Mouse (Mus musculus) activated CD4-positive, CD25-positive, alpha-beta regulatory T cell, adult 4 months (primary cell): Measurements from ENCODE around the gene Fosb. TPM values are rescaled to one million over a fixed set of nuclear protein-coding genes. Genes with fewer than 3 reads are reported as not detected.
A peak's percentile ranks its signal among the peaks of the same experiment; 100 is the strongest.

Source experiments
- ATAC-seq: one replicate; pipeline ENCODE4 v1.8.0; 2017
- polyA plus RNA-seq, 2 experiments: library from polyadenylated mRNA; unstranded; fragments of 100-300 nt; shearing (Covaris generic); gene quantifications; one replicate each; pipeline ENCODE4 v1.2.1; 2017

Gene Fosb
- polyA plus RNA-seq, 2 experiments from 2014 or later = 0.79 to 1.1 TPM

GRCm38 (mm10) chr7:19279581-19280114 lies 30.2 kb downstream of the Fosb start, which contains the start of gene Ppm1n:
Gene Ppm1n (minus strand): TSS chr7:19280064.
- peak; percentile 64 for ATAC-seq

GRCm38 (mm10) chr7:19279052-19279451 lies 30.8 kb downstream of the Fosb start:
- no peak for ATAC-seq

DNA sequence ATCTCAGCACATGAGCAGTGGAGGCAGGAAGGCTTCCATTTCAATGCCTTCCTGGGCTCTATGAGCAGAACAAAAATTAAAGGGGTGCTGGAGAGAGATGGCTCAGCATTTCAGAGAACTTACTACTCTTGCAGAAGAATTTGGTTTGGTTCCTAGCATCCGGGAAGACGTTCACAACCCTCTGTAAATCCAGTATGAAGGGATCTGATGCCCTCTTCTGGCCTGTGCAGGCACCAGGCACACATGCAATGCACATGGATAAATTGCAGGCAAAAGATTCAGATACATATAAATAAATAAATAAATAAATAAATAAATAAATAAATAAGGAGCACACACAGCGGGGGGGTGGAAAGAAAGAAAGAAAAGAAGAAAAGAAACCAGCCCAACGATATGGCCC lies 33.6 kb downstream of the Fosb start:
- no peak for ATAC-seq

DNA sequence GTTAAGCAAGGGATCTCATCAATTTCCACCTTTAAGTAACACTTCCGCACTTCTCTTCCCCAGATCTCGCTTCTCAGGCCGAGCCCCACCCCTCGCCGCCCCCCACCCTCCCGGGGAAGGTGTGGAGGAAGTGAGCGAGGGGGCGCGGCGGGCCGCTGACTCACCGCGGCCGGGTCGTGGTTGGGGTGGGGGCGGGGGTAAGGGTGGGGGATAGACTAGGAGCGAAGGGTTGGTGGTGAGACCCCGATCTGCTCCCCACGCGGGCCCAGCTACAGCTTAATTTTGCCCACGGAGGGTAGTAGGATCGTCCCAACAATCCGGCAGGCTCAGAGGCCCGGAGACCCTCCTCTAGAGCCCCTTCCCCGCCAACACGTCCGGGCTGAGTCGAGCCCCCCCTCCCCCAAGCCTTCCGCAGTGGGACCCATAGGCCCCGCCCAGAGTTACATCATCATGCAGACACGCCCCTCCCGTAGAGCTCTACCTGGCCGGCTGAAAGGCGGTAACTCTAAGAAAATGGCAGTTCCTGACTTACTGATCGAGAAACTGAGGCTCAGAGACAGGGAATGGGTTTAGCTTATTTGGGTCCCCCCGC lies 37.6 kb downstream of the Fosb start:
- peak; percentile 57 for ATAC-seq

DNA sequence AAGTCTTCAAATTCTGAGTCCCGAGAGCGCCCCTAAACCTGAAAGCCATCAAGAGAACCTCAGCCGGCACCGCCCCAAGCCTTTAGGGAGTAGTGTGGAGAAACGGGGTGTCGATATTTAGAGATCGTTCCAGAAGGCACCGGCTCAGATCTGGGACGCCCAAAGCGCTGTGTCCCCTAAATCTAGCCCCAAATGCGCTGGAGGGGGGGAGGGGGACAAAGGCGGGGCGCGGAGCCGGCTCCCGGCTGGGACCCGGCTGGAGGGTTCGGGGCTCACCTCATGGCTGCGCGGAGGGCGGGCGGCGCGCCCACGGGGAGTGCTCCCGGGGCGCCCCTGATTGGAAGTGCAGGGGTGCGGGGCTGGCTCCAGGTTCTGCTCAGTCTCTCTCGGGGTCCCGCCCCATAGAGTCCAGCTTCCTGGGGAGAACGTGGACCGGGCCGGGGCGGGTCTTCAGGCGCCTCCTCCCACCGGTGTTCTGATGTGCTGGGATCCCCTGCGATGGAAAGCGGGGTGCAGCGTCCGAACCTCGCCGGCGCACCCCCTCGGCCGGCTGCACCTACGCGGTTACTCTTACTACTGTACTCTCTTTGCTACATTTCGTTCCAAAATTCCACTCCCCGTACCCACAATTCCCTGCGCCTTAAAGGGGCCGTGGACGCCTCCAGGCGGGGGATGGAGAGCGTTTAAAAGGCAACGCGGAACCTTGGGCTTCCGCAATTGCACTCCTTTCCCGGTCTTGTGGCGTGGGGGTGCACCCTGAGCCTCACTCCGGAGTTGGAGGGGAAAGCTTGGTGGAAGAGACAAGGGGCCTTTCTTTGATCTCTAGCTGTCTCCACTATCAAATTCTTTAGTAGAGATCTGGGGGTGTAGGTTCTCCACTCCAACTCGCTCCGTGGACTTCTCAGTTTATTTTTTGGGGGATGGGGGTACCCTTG lies 38.3 kb downstream of the Fosb start, which contains the start of gene Vasp:
TSS of gene Vasp (minus strand) at position 580 of the 935 bp plus-strand sequence.
- peak; percentile 60 for ATAC-seq

- ATAC-seq = no peak
Observed at GRCm38 (mm10) chr7:19270509-19271237, 39.2 kb downstream of the Fosb start.

DNA sequence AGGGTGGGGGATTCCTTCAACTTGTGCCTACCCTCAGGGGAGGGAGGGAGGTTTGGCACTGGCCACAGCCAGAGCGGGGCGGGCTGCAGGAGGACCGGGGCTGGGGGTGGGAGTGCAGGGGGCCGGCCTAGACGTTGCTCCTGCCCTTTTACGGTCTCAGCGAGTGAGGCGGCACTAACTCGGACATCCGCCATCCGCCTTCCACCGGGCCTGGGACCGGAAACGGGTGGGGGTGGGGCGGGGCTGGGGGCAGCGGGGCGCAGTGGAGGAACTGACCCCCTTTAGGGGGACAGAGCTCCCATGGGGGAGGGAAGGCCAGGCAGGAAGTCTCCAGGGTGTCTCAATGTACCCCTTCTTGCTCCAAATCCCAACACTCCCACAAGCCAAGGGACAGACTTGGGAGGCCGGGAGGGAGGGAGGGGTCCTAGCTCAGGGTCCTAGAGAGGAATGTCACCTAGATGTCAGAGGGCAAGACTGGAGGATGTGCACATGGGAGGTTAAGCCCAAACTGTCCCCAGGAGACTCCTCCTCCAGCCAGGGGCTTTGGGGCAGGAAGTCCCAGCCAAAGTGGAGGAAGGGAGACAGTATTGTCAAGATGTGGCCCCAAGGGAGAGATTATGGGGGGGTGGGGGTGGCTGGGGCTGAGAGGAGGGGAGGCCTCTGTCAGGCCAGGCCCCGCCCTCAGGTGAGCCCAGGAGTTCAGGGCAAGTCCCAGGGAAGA lies 40.0 kb downstream of the Fosb start:
- ATAC-seq = no peak

- ATAC-seq = peak; percentile 7
Observed at GRCm38 (mm10) chr7:19268993-19269681, 40.7 kb downstream of the Fosb start.

DNA sequence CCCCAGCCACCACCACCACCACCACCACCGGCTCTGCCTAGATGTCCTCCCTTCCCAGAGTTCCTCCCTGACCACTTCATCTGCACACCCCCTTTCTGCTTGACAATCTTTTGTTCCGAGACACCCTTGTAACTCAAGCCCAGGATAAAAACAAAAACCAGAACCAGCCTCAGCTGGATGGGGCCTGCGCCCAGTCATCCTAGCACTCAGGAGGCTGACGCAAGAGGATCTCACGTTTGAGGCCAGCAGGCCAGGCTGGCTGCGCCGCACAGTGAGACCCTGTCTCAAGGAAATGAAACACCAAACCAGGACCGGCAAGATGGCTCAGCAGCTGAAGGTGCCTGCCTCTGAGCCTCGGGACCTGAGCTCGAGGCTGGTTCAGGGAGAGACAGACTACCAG lies 42.8 kb downstream of the Fosb start:
- no peak for ATAC-seq

- peak; percentile 49 for ATAC-seq
Observed at GRCm38 (mm10) chr7:19265928-19266822, 43.7 kb downstream of the Fosb start.

DNA sequence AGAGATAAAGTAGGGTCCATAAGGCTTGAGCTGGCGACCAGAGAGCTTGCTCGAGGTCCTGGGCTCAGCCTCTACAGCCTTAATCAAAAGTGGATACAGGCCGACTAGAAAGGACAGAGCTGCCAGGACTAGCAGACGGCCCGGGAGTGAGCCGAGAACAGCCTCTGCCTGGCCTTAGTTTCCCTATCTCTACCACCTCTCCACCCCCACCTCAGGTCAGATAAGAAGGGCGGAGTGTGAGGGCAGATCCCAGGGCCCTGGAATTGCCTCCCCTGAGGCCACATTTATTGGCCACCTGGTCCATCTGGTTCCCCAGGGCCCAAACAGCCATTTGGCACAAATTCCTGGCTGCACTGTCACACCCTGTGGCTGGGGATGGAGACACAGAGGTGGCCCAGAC lies 44.7 kb downstream of the Fosb start:
- no peak for ATAC-seq

- ATAC-seq = no peak
Observed at GRCm38 (mm10) chr7:19258336-19258735, 51.5 kb downstream of the Fosb start.

DNA sequence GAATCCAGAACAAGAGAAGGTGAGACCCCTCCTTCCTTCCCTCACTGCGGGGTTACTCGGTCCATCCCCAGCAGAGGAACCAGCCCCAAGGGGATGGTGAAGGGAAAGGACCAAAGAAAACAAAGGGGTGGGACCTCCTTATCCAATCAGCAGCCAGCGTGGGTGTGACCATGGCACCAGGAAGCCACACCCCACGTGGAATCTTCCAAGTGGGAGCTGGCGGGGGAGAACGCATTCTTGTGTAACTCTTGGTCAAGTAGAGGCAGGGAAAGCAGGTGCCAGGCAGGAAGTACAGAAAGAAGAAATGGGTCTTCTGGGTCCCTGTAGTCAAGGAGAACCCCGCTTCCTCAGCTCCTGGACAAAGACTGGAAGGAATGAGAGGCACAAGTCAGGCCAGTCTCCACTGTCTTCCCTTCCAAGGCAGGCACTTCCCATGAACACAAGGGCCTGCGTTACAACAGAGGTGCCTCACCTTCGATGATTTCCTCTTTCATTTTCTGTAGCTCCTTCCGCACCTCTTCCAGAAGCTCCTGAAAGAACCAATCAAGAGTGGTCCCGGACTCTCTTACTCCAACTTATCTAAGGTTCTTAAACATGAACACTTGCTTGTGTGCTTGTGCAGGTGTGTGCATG lies 52.3 kb downstream of the Fosb start:
- ATAC-seq = no peak

DNA sequence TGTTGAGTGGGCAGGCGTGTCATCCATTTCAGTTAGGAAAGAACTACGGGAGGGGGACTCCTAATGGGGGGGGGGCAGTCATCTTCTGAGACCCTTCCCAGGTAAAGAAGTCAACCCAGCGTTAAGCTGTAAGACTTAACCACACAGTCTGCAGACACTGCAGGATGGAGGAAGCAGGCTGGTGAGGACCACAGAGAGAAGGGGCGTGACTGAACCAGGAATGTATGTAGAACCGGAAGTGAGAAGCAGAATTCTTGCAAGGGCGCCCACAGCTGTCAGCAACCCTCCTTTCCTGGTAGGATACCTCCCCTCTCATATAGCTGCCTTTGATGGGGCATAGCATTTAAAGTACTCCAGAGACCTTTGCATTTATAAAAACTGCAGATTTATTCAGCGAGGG lies 53.3 kb downstream of the Fosb start:
- peak; percentile 65 for ATAC-seq

DNA sequence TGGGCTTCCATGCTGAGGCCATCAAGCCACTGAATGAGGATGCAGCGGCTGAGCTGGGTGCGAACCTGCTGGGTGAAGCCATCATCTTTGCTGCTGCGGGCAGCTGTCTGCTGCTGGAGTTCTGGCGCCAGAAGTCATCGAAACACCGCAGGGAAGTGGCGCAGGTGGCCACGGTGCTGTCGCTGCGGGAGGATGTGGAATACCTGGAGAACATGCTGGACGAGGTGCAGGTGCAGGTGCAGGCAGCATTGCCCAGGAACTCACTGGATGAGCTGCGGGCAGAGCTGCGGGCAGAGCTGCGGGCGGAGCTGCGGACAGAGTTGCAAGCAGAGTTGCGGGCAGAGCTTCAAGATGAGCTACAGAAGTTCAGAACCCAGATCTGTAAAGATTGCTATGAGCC lies 54.5 kb downstream of the Fosb start:
- ATAC-seq = no peak

- ATAC-seq = no peak
Observed at GRCm38 (mm10) chr7:19253437-19253836, 56.4 kb downstream of the Fosb start.
